Mouse (Mus musculus) thymus, postnatal 0 days (tissue): ENCODE data around the gene Mid1. TPM values are rescaled to one million over a fixed set of nuclear protein-coding genes. Genes with fewer than 3 reads are reported as not detected.
"Not testable (repeated sequence)": the region's sequence is repeated elsewhere in the genome, so short reads cannot be mapped to it uniquely, and the experiment has no call there.

Experiments used
- DNase-seq: peaks from one replicate; pipeline ENCODE4 v3.0.0-alpha.2; 2015; ENCODE audit warnings: low spot score
- polyA plus RNA-seq: library from polyadenylated mRNA; unstranded; fragments of >200 nt; fragmentation: Nextera tagmentation; extraction: Ambion mirVana; gene quantifications from 2 replicates; pipeline ENCODE4 v1.2.1, GENCODE M21; 2015

Gene Mid1
- polyA plus RNA-seq, 1 experiment from 2014 or later: 2.0 TPM

DNA sequence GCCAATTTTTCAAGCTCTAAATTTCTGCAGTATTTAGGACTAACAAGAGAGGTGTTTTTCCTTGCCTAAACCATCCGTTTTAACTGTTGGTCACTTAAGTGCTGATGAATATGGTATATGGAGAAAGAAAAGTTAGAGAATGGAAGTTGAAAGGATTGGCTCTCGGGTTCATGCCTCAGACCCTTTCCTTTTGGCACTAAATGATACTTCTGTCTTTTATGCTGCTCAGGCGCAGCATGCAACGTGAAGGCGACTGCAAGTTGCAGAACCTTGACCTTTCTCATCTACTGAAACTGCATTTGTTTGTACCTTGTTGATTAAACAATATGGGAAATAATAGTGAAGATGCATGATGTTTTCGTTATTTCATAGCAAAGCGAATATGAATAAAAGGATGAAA lies 285.5 kb downstream of the Mid1 start:
- peak; percentile 13 for DNase-seq

DNA sequence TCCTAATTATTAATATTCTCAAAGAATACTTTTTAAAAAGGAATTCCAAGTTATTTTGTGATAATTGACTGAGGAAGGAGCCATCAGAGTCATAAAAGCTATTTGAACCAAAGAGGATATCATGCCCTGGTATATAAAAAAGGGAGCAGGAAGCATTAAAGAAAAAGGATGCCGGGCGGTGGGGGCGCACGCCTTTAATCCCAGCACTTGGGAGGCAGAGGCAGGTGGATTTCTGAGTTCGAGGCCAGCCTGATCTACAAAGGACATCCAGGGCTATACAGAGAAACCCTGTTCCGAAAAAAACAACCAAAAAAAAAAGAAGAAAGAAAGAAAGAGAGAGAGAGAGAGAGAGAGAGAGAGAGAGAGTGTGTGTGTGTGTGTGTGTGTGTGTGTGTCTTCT lies 286.6 kb downstream of the Mid1 start:
- DNase-seq: not testable (repeated sequence)

DNA sequence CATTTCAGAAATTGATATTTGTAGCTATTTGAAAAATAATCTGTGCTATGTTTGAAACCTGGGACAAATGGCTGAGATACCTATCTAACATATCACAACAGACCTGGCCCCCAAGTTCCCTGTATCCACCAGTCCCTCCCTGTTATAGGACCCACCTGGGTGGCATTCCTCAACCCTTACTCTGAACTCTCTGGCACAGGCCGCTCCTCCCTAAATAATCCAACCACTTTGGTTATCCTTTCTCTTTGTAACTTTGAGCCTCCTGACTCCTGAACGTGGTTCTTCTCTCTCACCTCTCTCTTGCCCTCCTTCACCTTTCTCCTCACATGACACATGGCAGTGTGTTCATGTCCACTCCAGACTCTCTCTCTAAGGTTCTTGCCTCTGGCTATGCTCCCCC lies 287.1 kb downstream of the Mid1 start:
- peak; percentile 19 for DNase-seq

DNA sequence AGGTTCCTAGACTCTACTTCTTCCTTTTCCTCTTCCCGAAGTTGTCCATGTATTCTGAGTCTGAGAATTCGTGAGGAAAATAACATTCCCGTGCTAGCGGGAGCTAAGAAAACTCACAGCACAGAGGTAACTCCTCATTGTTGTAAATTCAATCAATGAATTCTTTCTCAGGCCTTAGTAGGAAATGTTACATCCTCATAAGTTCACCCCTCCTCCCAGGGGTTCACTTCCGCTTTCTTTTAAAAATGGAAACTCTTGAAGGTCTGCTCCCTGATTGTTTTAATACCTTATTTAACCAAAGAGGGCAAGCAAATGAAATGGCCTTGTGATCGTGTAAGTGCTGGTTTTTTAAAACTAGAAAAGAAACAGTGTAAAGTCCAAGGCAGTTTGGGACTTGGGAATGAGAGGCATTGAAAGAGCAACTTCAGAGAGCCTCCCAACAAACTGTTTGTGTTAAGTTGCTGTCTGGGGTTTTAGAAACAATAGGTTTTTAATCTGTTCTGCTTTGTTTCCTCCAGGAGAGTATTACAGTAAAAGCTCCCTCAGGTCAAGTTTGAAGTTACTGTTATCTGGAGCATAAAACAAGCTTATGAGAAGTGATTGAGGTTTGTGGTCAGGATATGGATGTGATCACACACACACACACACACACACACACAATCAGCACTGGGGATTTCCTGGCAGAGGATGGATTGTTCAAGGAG lies 287.9 kb downstream of the Mid1 start:
- peak; percentile 12 for DNase-seq

DNA sequence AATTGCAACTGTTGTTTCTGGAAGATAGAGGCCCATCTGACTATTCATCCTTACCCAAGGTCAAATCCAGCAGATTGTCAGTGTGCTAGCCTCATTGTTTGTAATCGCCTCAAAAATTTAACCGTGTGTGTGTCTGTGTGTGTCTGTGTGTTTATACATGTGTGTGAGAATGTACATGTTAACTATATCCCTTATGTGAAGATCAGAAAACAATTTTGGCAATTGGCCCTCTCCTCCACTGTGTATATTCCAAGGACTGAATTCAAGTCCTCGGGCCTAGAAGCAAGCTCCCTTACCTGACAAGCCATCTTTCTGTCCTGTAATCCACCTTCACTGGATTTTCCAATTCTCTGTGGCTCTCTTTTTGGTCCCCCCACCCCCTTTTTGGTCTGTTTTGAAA lies 288.8 kb downstream of the Mid1 start:
- peak; percentile 2 for DNase-seq

DNA sequence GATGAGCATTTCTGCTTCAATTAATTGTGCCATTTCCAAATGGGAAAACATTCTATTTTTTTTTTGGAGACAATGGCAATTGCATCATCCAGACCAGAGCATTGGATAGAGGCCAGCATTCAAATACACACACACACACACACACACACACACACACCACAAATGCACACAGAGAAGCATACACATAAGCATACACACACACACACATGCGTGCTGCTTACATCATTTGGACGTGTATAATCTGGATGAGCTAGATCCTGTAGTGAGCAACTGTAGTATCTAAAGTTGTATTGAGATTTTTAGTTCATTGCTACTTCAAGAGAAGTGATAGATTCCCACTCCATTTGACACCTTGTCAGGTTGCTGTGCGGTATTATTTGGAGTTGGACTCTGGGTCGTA lies 289.5 kb downstream of the Mid1 start:
- DNase-seq: not testable (repeated sequence)

DNA sequence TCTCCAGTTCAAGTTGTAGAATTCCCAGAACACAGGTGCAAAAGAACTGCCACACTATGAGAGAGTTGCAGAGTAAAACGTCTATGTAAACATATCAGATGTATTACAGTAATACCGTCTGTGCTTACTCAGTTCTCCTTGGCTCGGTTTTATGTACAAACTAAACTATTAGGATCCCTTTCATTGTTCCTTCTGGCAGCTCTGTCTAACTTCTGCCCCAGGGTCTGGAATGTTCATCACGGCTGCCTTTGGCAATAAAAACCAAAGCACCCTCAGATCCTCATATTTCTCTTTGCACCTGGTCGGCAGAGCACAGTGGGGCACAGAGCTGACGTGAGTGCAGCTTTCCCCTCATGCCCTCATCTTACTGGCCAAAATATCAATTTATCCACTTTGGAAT lies 290.0 kb downstream of the Mid1 start:
- DNase-seq: peak; percentile 3

DNA sequence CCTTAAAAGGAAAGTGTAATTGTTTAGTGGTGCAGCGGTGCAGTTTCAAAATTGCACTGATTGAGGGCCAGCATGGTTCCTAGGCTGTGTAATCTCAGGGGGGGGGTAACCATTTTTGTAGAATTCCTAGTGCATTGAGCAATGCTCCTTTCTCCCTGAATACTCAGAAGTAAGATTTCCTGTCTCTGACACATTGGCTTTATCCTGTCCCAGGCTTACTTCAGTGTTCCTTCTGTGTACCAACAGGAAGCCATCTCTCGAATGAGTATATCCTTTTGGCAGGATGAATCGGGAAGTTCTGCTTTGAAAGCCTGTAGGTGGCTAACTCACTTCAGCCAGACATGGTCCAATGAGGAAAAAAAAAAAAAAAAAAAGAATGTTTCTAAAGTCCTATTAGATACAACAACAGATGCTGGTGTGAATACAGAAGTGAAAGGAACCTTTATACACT lies 290.7 kb downstream of the Mid1 start:
- DNase-seq: not testable (repeated sequence)

DNA sequence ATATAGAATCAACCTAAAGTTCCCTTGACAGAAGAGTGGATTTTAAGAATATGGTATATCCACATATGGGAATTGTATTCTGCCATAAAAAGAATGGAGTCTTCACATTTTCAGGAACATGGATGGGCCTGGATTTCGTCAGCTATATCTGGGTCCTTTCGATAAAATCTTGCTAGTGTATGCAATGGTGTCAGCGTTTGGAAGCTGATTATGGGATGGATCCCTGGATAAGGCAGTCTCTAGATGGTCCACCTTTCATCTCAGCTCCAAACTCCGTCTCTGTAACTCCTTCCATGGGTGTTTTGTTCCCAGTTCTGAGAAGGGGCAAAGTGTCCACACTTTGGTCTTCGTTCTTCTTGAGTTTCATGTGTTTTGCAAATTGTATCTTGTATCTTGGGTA lies 291.3 kb downstream of the Mid1 start:
- DNase-seq: not testable (repeated sequence)

DNA sequence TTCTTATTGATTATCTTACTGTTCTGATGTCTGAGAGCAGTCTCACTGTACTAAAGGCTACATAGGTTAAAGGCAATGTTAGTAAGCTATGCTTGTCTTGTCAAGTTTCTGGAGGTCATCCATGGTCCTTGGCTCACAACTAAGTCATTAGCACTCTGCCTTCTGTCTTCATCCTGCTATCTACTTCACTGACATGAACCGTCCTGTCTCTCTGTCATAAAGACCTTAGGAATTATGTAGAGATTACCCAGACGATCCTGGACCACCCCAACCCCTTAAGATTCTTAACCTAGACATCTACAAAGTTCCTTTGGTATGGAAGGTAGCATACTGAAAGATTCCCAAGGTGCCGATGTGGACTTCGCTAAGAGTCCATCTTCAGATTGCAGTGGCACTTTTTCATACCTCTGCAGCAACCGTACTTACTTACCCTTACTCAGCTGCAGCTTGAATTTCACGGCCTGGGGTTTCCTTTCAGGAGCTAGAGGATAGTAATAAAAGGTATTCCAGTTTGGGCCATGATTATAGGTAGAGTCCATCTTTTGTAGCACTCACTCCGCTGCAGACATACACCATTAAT lies 292.9 kb downstream of the Mid1 start:
- DNase-seq: peak; percentile 15

DNA sequence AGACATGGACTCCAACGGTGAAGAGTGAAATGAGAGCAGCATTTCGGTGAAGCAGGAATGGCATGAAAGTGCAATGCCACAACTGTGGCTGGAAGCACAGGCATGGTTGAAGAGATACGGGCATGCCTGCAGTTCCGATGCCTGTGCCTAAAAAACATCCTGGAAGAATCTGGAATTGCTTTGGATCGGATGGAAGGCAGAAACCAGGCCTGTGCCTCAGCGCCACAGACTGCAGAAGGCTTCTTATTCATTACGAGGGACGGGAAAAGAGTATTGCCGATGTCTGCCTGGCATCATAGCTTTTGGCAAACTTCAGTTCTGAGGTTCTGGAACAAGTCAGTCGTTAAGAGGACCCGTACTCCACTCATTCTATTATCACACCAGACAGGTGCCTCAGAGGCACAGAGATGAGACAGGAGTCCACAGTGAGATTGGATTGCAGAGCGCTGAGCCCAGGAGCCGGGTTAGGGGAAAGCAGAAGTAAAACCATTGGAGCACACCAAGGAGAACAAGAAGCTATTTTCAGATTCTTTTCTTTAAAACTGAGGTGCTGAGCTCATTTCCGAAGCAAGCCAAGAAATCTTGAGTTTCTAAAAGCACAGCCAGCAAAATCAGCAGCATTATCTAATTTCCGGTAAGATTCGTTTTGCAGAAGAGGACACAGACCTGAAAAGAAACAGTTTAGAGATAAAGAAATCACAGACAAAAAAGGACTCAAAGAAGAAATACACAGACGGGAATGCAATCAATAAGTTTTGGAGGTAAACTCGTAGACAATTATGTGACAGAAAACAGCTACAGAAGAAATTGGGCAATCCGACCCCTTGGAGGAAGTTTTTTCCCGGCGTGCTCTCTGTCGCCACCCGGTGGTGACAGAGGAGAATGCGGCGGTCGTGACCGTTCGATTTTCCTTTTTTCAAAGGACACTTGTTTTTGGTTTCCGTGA lies 293.7 kb downstream of the Mid1 start:
- peak; percentile 78 for DNase-seq

DNA sequence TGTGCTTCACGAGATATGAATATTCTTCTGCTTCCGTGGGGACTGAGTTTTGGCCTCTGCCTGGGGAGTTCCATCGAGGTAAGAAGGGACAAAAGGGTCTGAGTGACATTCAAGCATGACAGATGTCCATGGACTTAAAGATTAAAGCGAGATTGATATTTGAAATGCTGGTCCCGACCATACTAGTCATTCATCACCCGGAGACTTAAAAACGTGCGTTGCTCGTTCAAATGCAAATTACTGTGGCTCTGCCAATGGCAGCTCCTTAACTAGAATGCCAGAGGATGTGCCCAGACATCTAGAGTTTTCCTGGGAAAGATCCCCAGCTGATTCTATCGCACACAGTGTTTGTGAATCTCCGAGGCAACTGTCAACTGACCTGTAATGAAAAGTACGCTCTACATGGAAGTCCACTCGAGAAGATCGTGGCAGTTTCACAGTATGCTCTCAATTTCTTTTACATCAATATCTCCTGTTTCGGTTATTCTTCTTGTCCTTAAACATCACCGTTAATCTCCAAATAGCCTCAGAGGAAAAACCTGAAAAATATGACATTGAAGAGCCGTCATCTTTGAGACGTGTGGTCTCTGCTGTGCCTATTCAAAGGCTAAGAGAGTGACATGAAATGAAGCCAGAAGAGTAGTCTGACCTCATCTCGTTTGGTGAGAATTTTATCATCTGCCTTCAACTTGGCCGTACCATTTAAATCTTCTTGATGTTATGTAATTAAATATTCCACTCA lies 294.6 kb downstream of the Mid1 start:
- peak; percentile 19 for DNase-seq

DNA sequence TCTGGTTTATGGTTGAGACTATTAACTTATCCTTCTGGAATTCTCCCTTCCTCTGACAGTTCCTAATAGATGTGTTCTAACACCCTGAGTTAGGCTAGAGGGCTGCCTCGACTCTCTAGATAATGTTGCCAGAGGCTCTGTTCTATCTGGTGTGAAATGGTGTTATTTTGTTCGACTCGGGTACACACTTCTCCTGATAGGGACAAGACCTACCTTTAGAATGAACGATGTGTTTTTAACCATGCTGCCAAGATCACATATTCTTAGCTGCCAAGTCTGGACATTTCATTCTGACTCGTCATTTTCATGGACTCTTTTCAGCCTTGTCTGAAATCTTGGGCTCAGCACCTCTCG lies 295.2 kb downstream of the Mid1 start:
- peak; percentile 5 for DNase-seq

DNA sequence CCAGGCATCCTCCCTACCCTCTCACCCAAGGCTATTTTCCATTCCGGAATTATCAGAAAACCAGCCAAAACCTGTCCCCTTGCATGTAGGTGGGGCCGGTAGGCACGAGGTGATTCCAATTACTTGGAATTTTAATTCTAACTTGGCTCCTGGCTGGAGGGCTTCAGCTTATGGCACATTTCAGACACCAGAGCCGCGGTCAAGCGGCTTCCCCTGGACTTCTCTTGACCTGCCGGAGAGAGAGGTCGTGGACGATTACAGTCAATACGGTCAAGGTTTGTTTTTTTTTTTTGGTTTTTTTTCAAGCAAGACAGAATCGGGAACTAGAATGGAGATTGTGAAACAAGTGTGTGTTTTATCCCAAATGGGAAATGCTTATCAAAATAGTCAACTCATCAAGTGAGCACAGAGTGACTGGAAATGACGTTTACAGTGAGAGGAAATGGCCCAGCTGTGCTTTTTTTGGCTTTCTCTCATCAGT lies 295.9 kb downstream of the Mid1 start:
- peak; percentile 8 for DNase-seq

DNA sequence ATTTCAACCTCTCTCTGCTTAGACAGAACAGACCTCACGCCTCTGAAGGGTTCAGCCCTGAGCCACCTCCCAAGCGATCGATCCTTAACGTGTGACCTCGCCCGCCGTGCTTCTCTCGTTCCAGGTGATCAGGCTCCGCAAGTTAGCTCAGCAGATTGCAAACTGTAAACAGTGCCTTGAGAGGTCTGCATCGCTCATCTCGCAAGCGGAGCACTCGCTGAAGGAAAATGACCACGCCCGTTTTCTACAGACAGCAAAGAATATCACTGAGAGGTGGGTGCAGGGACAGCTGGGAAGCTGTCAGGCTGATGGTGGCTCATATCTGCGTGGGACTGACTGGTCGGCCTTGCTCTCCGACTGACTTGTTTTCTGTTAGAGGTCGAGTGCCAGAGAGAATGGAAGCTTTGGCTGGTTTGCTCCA lies 296.8 kb downstream of the Mid1 start:
- peak; percentile 21 for DNase-seq

DNA sequence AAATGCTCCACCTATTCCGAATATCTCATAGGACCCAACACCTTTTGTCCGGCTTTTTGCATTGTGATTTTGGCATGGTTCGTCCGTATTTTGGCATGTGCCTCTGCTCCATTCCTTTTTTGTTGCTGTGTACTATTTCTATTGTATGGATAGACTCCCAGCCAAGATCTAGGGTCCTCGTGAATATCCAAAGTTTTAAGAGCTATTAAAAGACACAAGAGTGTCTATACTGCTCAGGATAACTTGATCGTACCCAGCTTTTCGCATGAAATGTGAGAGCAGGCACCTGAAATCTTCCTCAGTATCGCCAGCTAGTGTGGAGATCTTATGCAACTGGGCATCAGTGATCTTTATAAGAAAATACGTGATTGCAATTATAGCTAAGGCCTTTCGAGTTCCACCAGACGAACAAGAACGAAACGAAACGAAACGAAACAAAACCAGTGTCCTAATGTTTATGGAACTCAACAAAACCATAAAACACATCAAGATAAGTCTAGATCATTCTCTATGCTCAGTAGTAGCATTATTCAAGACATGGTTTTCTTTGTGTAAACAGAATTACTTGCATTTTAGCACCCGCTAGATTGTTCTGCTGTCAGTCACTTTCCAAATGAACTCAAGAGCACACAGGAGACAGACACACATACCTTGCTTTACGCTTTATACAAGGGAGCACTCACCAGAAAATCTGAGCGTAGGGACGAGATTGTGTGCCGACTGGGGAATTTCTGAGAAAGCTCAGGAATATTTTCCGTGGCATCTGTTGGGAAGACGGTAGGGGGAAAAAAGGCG lies 297.8 kb downstream of the Mid1 start:
- DNase-seq: peak; percentile 15

DNA sequence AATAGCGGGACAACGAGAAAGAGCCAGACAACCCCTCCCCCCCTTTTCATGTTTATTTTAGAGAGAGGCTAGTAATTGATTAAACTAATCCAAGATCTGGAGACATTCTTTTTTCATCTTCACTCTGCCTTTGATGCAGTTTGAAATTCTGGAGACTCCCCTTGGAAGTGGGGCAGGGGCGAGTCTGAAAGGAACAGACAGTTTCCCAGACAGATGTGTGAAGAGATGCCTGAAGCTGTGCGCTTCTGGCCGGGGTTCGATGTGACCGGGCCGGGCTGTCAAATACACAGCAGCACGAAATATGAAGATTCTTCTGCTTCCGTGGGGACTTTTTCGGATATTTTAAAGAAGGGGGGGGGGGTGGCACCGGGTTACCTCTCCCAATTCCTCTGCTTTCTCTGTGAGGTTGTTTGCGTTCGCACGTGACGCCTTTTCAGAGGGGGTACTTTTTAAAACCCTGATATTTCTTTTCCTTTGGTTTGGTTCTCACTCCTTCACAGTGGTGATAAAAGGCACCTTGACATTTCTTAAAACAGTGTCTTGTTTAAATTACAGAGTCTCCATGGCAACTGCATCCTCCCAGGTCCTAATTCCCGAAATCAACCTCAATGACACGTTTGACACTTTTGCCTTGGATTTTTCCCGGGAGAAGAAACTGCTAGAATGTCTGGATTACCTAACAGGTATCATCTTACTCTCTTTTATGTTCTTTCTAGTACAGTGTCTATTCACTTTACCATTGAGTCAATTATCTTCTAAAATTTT lies 298.6 kb downstream of the Mid1 start:
- not testable (repeated sequence) for DNase-seq

DNA sequence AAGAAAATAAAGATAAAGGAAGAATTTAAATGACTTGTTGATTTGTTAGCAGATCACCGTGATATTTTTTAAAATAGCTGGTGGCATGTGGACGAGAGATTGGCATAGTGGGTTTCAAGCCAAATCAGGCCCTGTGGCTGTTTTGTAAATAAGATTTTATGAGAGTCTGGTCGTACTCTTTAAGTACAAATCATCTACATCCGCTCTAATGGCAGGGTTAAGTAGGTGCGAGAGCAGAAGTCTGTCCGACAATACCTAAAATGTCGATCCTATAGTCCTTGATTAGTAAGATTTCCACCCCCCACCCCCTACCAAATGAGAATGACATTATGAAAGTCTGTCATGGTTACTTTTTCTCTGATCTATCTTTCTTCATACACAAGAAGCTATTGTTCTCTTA lies 299.3 kb downstream of the Mid1 start:
- not testable (repeated sequence) for DNase-seq

DNA sequence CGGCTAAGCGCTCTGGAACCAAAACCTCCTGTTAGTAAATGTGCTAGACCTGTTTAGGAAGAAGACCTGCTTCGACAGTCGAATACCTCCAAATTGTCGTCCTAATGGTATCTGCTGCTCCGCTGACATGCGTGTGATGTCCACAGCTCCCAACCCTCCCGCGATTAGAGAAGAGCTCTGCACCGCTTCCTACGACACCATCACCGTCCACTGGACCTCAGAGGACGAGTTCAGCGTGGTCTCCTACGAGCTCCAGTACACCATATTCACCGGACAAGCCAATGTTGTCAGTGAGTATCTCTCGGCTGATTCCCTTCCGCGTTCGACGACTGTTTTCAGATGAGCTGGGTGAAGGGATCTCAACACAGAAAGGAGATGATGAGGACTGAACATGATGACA lies 299.9 kb downstream of the Mid1 start:
- DNase-seq: peak; percentile 12

DNA sequence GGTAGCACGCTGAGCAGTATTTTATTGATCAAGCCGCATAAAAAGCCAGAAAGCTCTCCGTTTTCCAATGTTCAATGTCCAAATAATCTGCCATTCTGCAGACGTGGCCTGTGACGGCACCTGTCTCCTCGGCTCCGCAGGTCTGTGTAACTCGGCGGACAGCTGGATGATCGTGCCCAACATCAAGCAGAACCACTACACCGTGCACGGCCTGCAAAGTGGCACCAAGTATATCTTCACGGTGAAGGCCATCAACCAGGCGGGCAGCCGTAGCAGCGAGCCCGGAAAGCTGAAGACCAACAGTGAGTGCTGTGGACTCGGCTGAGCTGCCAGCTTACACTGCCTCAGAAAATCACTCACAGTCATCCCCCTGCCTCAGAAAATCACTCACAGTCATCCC lies 300.8 kb downstream of the Mid1 start:
- peak; percentile 21 for DNase-seq
